Mouse (Mus musculus): Measurements from ENCODE around the gene Tmem132a.

GRCm38 (mm10) chr19:10881426-10882154, 11.8 kb upstream of the Tmem132a start, which contains the start of gene Tmem109:
- peak; percentile 30; the same call in 1 of the 2 replicates for TF ChIP-seq CTCF (IDR thresholded peaks at IDR 0.05; ENCODE audit: extremely low read depth, insufficient read depth, low read length)
- peak; percentile 60 for TF ChIP-seq POLR2A (IDR thresholded peaks at IDR 0.05; ENCODE audit: extremely low read depth, insufficient read depth, low read length)
